ENCODE assay signal across 23 mouse cellular contexts in the genomic region with DNA sequence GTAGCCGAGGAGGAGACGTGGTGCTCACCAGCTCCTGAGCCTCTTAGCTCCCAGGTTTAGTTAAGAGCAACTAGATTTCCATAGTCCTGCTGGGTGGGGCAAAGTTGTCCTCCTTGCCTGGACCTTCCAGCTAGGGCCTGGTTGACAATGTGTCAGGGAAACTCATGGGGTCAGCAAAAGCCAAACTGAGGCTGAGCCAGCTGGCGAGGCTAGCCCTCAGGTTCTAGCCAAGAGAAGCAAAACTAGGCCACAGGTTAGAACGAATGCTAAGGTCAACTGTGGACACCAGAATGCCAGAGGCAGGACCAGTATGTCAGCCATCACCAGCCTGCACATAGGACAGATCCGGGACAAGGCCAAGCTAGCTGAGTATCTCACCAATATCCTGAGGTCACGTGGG. TPM values are rescaled to one million over a fixed set of nuclear protein-coding genes. Genes with fewer than 3 reads are reported as not detected.
A peak's percentile ranks its signal among the peaks of the same experiment; 100 is the strongest.
DNase-seq lines count a peak whose midpoint lies in the region; ATAC-seq and TF ChIP-seq lines count a peak whose summit lies in the region.
"Had no signal": no experiment of that assay in that cellular context is flagged by ENCODE, and none has a peak within 500 bp of the region (broad histone marks: within the 10 kb centered on the region; RNA-seq: fewer than 3 reads in every experiment).

No protein-coding gene starts in this region.

- no peak for DNase-seq in forebrain, postnatal 0 days
- DNase-seq in kidney, adult 2 months: peak; percentile 68
- no peak for DNase-seq in kidney, postnatal 10 days
- DNase-seq in kidney, postnatal 36 days: peak; percentile 59 to 62
- DNase-seq in limb, embryonic 10.5 days (ENCODE audit: low spot score): no peak
- DNase-seq: cerebellum, adult 11-12 months; layer of hippocampus, postnatal 36 days; midbrain, embryonic 14.5 days had no signal

- peaks cover 7% of the 10 kb centered on the region; the same call in 1 of the 2 replicates for H3K4me1 ChIP-seq in forebrain, postnatal 0 days (ENCODE audit: insufficient read depth)
- no peaks in the 10 kb centered on the region for H3K4me1 ChIP-seq in forebrain, embryonic 12.5 days
- H3K4me1 ChIP-seq in kidney, adult 2 months (ENCODE audit: control insufficient read depth, insufficient read depth, low read length): no peaks in the 10 kb centered on the region
- peaks cover 7% of the 10 kb centered on the region; the same call in 1 of the 2 replicates for H3K4me1 ChIP-seq in brown adipose tissue, adult 24 weeks (ENCODE audit: control insufficient read depth, insufficient read depth, insufficient read length, low read length)
- H3K4me1 ChIP-seq in limb, embryonic 10.5 days: peaks cover 13% of the 10 kb centered on the region
- H3K4me1 ChIP-seq: intestine, embryonic 15.5 days had no signal

- no peak overlapping the region for H3K9ac ChIP-seq in forebrain, postnatal 0 days
- H3K9ac ChIP-seq in forebrain, embryonic 12.5 days: no peak overlapping the region
- H3K9ac ChIP-seq: embryonic facial prominence, embryonic 15.5 days; heart, embryonic 13.5 days; hindbrain, embryonic 12.5 days; intestine, embryonic 15.5 days; limb, embryonic 12.5 days; neural tube, embryonic 13.5 days had no signal

- 86% methylated on average over 6 of the region's 6 CpGs for WGBS in forebrain, postnatal 0 days
- WGBS in forebrain, embryonic 12.5 days: 85% methylated on average over 6 of the region's 6 CpGs
- WGBS in kidney, adult 2 months: 83% methylated on average over 6 of the region's 6 CpGs
- WGBS in limb, embryonic 10.5 days: 88% methylated on average over 6 of the region's 6 CpGs

- H3K9me3 ChIP-seq in forebrain, postnatal 0 days (ENCODE audit: low read length): no peaks in the 10 kb centered on the region
- no peaks in the 10 kb centered on the region for H3K9me3 ChIP-seq in forebrain, embryonic 12.5 days
- no peaks in the 10 kb centered on the region for H3K9me3 ChIP-seq in limb, embryonic 10.5 days (replicated peaks)
- H3K9me3 ChIP-seq: embryonic facial prominence, embryonic 15.5 days; heart, embryonic 13.5 days; hindbrain, embryonic 12.5 days; intestine, embryonic 15.5 days; neural tube, embryonic 13.5 days had no signal

- peak overlapping the region; percentile 70 for H3K27ac ChIP-seq in forebrain, postnatal 0 days (ENCODE audit: low read depth, low read length)
- H3K27ac ChIP-seq in forebrain, embryonic 12.5 days: no peak overlapping the region
- no peak overlapping the region for H3K27ac ChIP-seq in kidney, adult 2 months (ENCODE audit: insufficient read depth, low read depth, low read length)
- H3K27ac ChIP-seq in brown adipose tissue, adult 24 weeks (replicated peaks; ENCODE audit: low read depth, low read length): peak overlapping the region; percentile 55
- no peak overlapping the region for H3K27ac ChIP-seq in limb, embryonic 10.5 days
- H3K27ac ChIP-seq: embryonic facial prominence, embryonic 15.5 days; hindbrain, embryonic 12.5 days; intestine, embryonic 15.5 days; limb, embryonic 12.5 days; macrophage; neural tube, embryonic 13.5 days had no signal

- no peak for ATAC-seq in forebrain, postnatal 0 days
- ATAC-seq in forebrain, embryonic 12.5 days (ENCODE audit: low FRiP score): no peak
- ATAC-seq: intestine, embryonic 15.5 days had no signal

- H3K36me3 ChIP-seq in forebrain, postnatal 0 days (ENCODE audit: insufficient read depth): no peaks in the 10 kb centered on the region
- no peaks in the 10 kb centered on the region for H3K36me3 ChIP-seq in forebrain, embryonic 12.5 days (replicated peaks)
- H3K36me3 ChIP-seq in kidney, adult 2 months (ENCODE audit: control insufficient read depth, insufficient read depth, low read length): no peaks in the 10 kb centered on the region
- H3K36me3 ChIP-seq in limb, embryonic 10.5 days: no peaks in the 10 kb centered on the region
- H3K36me3 ChIP-seq: embryonic facial prominence, embryonic 15.5 days; heart, embryonic 13.5 days; hindbrain, embryonic 12.5 days; intestine, embryonic 15.5 days; limb, embryonic 12.5 days; neural tube, embryonic 13.5 days had no signal

- no peak overlapping the region for H3K4me3 ChIP-seq in forebrain, postnatal 0 days (ENCODE audit: low read depth, low read length)
- no peak overlapping the region for H3K4me3 ChIP-seq in forebrain, embryonic 12.5 days (replicated peaks)
- H3K4me3 ChIP-seq in kidney, adult 2 months (ENCODE audit: insufficient read depth, low read depth, low read length): no peak overlapping the region
- H3K4me3 ChIP-seq in brown adipose tissue, adult 24 weeks (ENCODE audit: insufficient read depth, low read depth, low read length): no peak overlapping the region
- no peak overlapping the region for H3K4me3 ChIP-seq in limb, embryonic 10.5 days
- H3K4me3 ChIP-seq: embryonic facial prominence, embryonic 15.5 days; heart, embryonic 13.5 days; hindbrain, embryonic 12.5 days; intestine, embryonic 15.5 days; limb, embryonic 12.5 days; neural tube, embryonic 13.5 days had no signal

- no peak overlapping the region for H3K4me2 ChIP-seq in forebrain, postnatal 0 days (ENCODE audit: low read depth)
- H3K4me2 ChIP-seq in forebrain, embryonic 12.5 days: no peak overlapping the region
- H3K4me2 ChIP-seq: embryonic facial prominence, embryonic 15.5 days; heart, embryonic 13.5 days; hindbrain, embryonic 12.5 days; intestine, embryonic 15.5 days; limb, embryonic 12.5 days; neural tube, embryonic 13.5 days had no signal

- TF ChIP-seq CTCF in forebrain, postnatal 0 days (IDR thresholded peaks at IDR 0.05; ENCODE audit: low read depth): no peak
- no peak for TF ChIP-seq CTCF in kidney, adult 2 months (conservative IDR thresholded peaks at IDR 0.05; ENCODE audit: insufficient read depth, insufficient read length, low read depth, low read length)

- H3K27me3 ChIP-seq in forebrain, postnatal 0 days (ENCODE audit: insufficient read depth, low read length): no peaks in the 10 kb centered on the region
- H3K27me3 ChIP-seq in forebrain, embryonic 12.5 days: no peaks in the 10 kb centered on the region
- no peaks in the 10 kb centered on the region for H3K27me3 ChIP-seq in kidney, adult 2 months (replicated peaks; ENCODE audit: control insufficient read depth, insufficient read depth, low read length)
- H3K27me3 ChIP-seq in limb, embryonic 10.5 days (ENCODE audit: low read depth, poor library complexity, severe bottlenecking): no peaks in the 10 kb centered on the region
- H3K27me3 ChIP-seq: embryonic facial prominence, embryonic 15.5 days; heart, embryonic 13.5 days; hindbrain, embryonic 12.5 days; intestine, embryonic 15.5 days; limb, embryonic 12.5 days; neural tube, embryonic 13.5 days had no signal

- no peak for TF ChIP-seq POLR2A in kidney, adult 2 months (IDR thresholded peaks at IDR 0.05; ENCODE audit: low read depth, low read length)

RNA-seq across cellular contexts. Expression of gene Btbd1, which starts 12.2 kb away (rescaled TPM):
- 142 TPM in 2 replicates for total RNA-seq in forebrain, postnatal 0 days (2014; rRNA removed)
- polyA plus RNA-seq in forebrain, postnatal 0 days (2015; fragmentation: Nextera tagmentation; extraction: Ambion mirVana): 101 and 104 TPM in 2 replicates
- polyA plus RNA-seq in forebrain, embryonic 12.5 days (2016; fragmentation: Nextera tagmentation; extraction: Ambion mirVana): 101 and 102 TPM in 2 replicates
- 24.3 and 28.1 TPM in 2 replicates for polyA plus RNA-seq in kidney, adult 2 months (2012; rRNA removed)
- polyA plus RNA-seq in brown adipose tissue, adult 24 weeks (2012; ENCODE audit: insufficient read depth, insufficient read length, missing spikeins): 193 and 285 TPM in 2 replicates
- polyA plus RNA-seq in limb, embryonic 10.5 days (2016; fragmentation: Nextera tagmentation; extraction: Ambion mirVana): 58.5 and 59.4 TPM in 2 replicates

RNA-seq across cellular contexts. Expression of gene Gm10160, which starts 14.2 kb away (rescaled TPM):
- total RNA-seq in forebrain, postnatal 0 days (2014; rRNA removed): not detected in 2 replicates
- not detected in 2 replicates for polyA plus RNA-seq in forebrain, postnatal 0 days (2015; fragmentation: Nextera tagmentation; extraction: Ambion mirVana)
- not detected in 2 replicates for polyA plus RNA-seq in forebrain, embryonic 12.5 days (2016; fragmentation: Nextera tagmentation; extraction: Ambion mirVana)
- not detected in 2 replicates for polyA plus RNA-seq in kidney, adult 2 months (2012; rRNA removed)
- not detected in 2 replicates for polyA plus RNA-seq in brown adipose tissue, adult 24 weeks (2012; ENCODE audit: insufficient read depth, insufficient read length, missing spikeins)
- not detected in 2 replicates for polyA plus RNA-seq in limb, embryonic 10.5 days (2016; fragmentation: Nextera tagmentation; extraction: Ambion mirVana)
- total RNA-seq: common myeloid progenitor, adult 5-6 weeks; ES-E14; layer of hippocampus, postnatal 36 days had no signal
- polyA plus RNA-seq: C2C12; embryonic facial prominence, embryonic 15.5 days; heart, embryonic 13.5 days; hindbrain, embryonic 12.5 days; intestine, embryonic 15.5 days; limb, embryonic 12.5 days; liver, embryonic 16.5 days; macrophage; midbrain, embryonic 14.5 days; neural tube, embryonic 13.5 days; testis, adult 2 months; urinary bladder, adult 2 months had no signal

RNA-seq across cellular contexts. Expression of gene Tm6sf1, which starts 17.4 kb away (rescaled TPM):
- total RNA-seq in forebrain, postnatal 0 days (2014; rRNA removed): 5.4 and 12.9 TPM in 2 replicates
- polyA plus RNA-seq in forebrain, postnatal 0 days (2015; fragmentation: Nextera tagmentation; extraction: Ambion mirVana): 5.0 and 7.0 TPM in 2 replicates
- 8.5 and 9.6 TPM in 2 replicates for polyA plus RNA-seq in forebrain, embryonic 12.5 days (2016; fragmentation: Nextera tagmentation; extraction: Ambion mirVana)
- polyA plus RNA-seq in kidney, adult 2 months (2012; rRNA removed): 16.8 and 17.0 TPM in 2 replicates
- polyA plus RNA-seq in brown adipose tissue, adult 24 weeks (2012; ENCODE audit: insufficient read depth, insufficient read length, missing spikeins): 21.2 and 24.4 TPM in 2 replicates
- polyA plus RNA-seq in limb, embryonic 10.5 days (2016; fragmentation: Nextera tagmentation; extraction: Ambion mirVana): 9.2 and 9.9 TPM in 2 replicates

RNA-seq across cellular contexts. Expression of gene 3110040N11Rik, which starts 52.2 kb away (rescaled TPM):
- total RNA-seq in forebrain, postnatal 0 days (2014; rRNA removed): 46.3 and 50.9 TPM in 2 replicates
- polyA plus RNA-seq in forebrain, postnatal 0 days (2015; fragmentation: Nextera tagmentation; extraction: Ambion mirVana): 59.3 and 59.8 TPM in 2 replicates
- polyA plus RNA-seq in forebrain, embryonic 12.5 days (2016; fragmentation: Nextera tagmentation; extraction: Ambion mirVana): 42.2 and 43.3 TPM in 2 replicates
- 36.8 and 40.3 TPM in 2 replicates for polyA plus RNA-seq in kidney, adult 2 months (2012; rRNA removed)
- 26.6 and 31.2 TPM in 2 replicates for polyA plus RNA-seq in brown adipose tissue, adult 24 weeks (2012; ENCODE audit: insufficient read depth, insufficient read length, missing spikeins)
- 50.7 and 53.3 TPM in 2 replicates for polyA plus RNA-seq in limb, embryonic 10.5 days (2016; fragmentation: Nextera tagmentation; extraction: Ambion mirVana)

Comparison
In these comparisons a context has a peak if more than half of its experiments do, and no peak if none do; other contexts are left out.
1. DNase-seq: peak in kidney, adult 2 months (single experiment) and kidney, postnatal 36 days (2 of 2); none in forebrain, postnatal 0 days (single experiment), kidney, postnatal 10 days (single experiment) and limb, embryonic 10.5 days (single experiment).
2. H3K27ac ChIP-seq: peak in forebrain, postnatal 0 days (single experiment) and brown adipose tissue, adult 24 weeks (single experiment); none in forebrain, embryonic 12.5 days (single experiment), kidney, adult 2 months (single experiment) and limb, embryonic 10.5 days (single experiment).